Mouse (Mus musculus) kidney, adult 2 months (tissue): ENCODE measurements around the gene Kdf1.

Experiments used
- CTCF ChIP-seq: fragments of 200-500 bp; conservative IDR thresholded peaks from 2 replicates; pipeline ENCODE4 v1.5.1; 2011; ENCODE audit warnings: low read depth, mild to moderate bottlenecking, control low read depth, low read length, moderate library complexity, mixed read lengths; ENCODE audit not compliant: insufficient read depth, insufficient read length
- POLR2A ChIP-seq: fragments of 200-500 bp; IDR thresholded peaks from one replicate; pipeline ENCODE4 v1.6.1; 2011; ENCODE audit warnings: low read depth, low read length, control low read depth

DNA sequence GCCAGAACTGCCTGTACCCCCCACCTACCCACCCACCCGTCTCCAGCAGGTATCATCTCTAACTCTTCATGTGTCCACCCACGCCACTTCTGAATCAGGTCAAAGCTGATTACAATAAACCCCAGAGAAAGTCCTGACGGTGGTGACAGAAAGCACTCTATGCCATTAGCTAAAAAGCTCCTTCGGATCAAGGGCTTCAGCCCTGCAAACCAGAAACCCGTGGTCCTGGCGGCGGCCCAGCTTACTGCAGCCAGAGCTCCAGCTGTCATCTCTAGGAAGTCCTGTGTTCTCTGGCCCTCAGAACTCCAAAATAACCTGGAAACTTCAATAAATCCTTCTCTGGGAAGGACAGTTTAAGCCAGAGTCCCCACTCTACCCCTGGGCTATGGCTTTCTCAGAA is 23.1 kb upstream of the Kdf1 start:
- TF ChIP-seq CTCF: no peak
- TF ChIP-seq POLR2A: no peak
